Mouse (Mus musculus) CD8-positive naive resting alpha-beta T cell, adult 57 days (primary cell): ENCODE measurements around the gene Tada2b. TPM values are rescaled to one million over a fixed set of nuclear protein-coding genes. Genes with fewer than 3 reads are reported as not detected.

Source experiments
- total RNA-seq: library from RNA; stranded (reverse); gene quantifications from one replicate; pipeline ENCODE4 v1.2.4, GENCODE M21; 2023

Tada2b gene
- 21.2 TPM for total RNA-seq

DNA sequence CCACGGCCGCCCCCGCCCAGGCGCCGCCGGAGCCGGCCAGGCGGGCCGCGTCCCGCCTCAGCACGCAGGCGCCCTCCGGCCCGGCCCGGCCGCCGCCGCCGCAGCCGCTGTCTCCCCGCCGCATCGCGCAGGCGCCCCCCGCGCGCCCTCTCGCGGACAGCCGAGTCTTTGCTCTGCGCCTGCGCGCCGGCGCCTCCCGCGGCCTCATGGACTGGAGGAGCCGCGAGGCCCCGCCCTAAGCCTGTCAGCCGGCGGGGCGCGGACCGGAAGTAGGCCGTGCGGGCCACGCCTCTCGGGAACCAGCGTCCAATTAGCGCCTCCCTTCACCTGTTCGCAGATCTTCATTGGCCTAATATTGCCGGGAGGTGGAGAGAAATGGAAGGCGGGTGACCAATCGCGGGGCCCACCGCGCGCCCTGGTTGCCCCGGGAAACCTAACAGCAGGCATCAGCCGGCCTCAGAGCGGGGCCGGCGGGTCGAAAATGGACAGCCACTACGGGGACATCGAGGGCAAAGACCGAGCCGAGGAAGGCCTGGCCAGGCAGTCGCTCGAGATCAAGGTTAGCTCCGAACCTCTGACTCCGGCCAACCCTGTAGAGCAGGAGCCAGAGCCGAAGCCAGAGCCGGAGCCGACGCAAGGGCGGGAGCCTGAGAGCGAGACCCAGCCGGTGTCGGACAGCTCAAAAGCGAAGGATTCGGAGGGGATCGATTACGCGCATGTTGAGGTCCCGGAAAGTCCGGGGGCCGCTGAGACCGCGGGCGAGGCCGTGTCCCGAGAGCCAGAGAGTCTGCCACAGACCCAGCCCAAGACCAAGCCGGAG lies at the start of gene Tada2b, which contains the start of gene Ccdc96:
Gene Tada2b, minus strand, starts transcription at position 115 of the 820 bp plus-strand sequence.
Gene Ccdc96, plus strand, starts transcription at position 418 of the 820 bp plus-strand sequence.

DNA sequence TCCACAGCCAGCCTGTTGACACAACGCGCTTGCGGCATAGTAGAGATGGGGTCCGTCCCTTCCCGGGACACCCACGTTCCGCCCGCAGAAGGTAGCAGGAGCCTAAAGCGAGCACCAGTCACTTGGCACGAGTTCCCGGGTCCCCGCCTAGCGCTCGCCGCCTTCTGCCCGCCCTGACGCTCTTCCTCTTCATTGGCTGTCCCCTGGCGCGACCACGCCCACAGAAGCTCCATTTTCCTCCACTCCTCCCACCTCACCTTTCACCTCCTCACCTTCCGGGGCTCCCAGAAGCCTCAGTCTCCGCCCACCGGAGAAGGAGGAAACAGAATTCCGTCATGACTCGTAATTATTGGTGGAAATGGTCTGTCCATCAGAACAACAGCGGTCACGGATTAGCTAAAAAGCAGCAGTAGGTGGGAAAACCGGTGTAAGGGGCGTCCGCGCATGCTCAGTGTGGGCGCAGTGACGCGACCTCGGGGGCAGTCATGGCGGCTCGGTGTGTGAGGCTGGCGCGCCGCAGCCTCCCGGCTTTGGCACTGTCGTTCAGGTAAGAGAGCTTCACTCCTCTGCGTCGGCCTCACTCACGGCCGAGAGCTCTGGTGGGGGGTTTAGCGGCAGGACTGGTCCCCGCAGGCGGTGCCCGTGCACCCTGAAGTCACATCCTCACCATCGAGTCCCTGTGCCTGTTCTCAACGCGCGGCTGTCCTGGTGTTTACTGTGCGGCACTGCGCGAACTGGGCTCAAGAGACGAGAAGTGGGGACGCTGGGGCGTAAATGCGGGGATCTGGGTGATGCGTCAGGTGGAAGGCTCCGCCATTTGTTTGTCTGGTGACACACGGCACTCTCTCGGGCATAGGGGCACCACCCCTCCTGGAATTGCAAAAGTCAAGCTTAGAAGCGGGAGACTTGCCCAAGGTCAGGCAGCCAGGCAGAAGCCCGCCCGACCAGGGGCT lies 19.1 kb downstream of the Tada2b start, which contains the start of gene Grpel1:
Gene Grpel1, plus strand, starts transcription at position 290 of the 953 bp plus-strand sequence.

Other genes starting within 250 kb of the Tada2b start
- 3.9 TPM for gene Sorcs2, start 86.1 kb downstream of the Tada2b start, total RNA-seq
- gene Grpel1, start 19.3 kb downstream of the Tada2b start, total RNA-seq, result 22.1 TPM
- 0.37 TPM for gene Ccdc96, start 303 bp upstream of the Tada2b start, total RNA-seq
- 68.2 TPM for gene Tbc1d14, start 109.0 kb upstream of the Tada2b start, total RNA-seq
- gene D5Ertd579e, start 211.7 kb upstream of the Tada2b start, total RNA-seq, result 33.3 TPM